Mouse (Mus musculus) megakaryocyte, embryonic 14.5 days (primary cell): ENCODE results near the gene D16Ertd472e.

Experiments used
- FLI1 ChIP-seq: IDR thresholded peaks from 2 replicates; pipeline ENCODE4 v1.6.1; 2012; ENCODE audit warnings: low read length, inconsistent platforms, mixed read lengths
- GATA1 ChIP-seq: IDR thresholded peaks from 3 replicates; pipeline ENCODE4 v1.6.1; 2012; ENCODE audit warnings: mixed read lengths, low read length, inconsistent platforms, borderline replicate concordance

- TF ChIP-seq GATA1, result no peak
- no peak for TF ChIP-seq FLI1
These were observed at the start of gene D16Ertd472e for GRCm38 (mm10) chr16:78576478-78577084.
